Mouse (Mus musculus) small intestine, adult 2 months (tissue): ENCODE data around the gene Acvr1b. TPM values are rescaled to one million over a fixed set of nuclear protein-coding genes. Genes with fewer than 3 reads are reported as not detected.

Source experiments
- H3K27ac ChIP-seq: fragments of 200-500 bp; 2 replicates; pipeline ENCODE4 v1.5.1; 2012; ENCODE audit warnings: low read depth, low read length, control low read depth, inconsistent platforms; ENCODE audit not compliant: insufficient read depth
- H3K27me3 ChIP-seq: fragments of 200-500 bp; 2 replicates; pipeline ENCODE4 v1.6.1; 2012; ENCODE audit warnings: mild to moderate bottlenecking, moderate library complexity, low read length, inconsistent platforms; ENCODE audit not compliant: control insufficient read depth, insufficient read depth
- H3K36me3 ChIP-seq: fragments of 200-500 bp; 2 replicates; pipeline ENCODE4 v1.6.1; 2012; ENCODE audit warnings: mild to moderate bottlenecking, low read length, control low read depth, inconsistent platforms; ENCODE audit not compliant: control insufficient read depth, insufficient read depth
- H3K4me1 ChIP-seq: fragments of 200-500 bp; 2 replicates; pipeline ENCODE4 v1.6.1; 2012; ENCODE audit warnings: low read length, inconsistent platforms, mixed read lengths; ENCODE audit not compliant: control insufficient read depth, insufficient read depth, insufficient read length
- H3K4me3 ChIP-seq: fragments of 200-500 bp; 2 replicates; pipeline ENCODE4 v1.5.1; 2012; ENCODE audit warnings: low read depth, mild to moderate bottlenecking, control low read depth, inconsistent platforms, low read length, moderate library complexity
- CTCF ChIP-seq: fragments of 200-500 bp; IDR thresholded peaks from 2 replicates; pipeline ENCODE4 v1.5.1; 2012; ENCODE audit warnings: low read depth, mild to moderate bottlenecking, control low read depth, inconsistent platforms, low read length, moderate library complexity, mixed read lengths; ENCODE audit not compliant: insufficient replicate concordance, insufficient read length; ENCODE audit errors: extremely low read depth
- POLR2A ChIP-seq: fragments of 200-500 bp; IDR thresholded peaks from 2 replicates; pipeline ENCODE4 v1.6.1; 2012; ENCODE audit warnings: low read depth, mild to moderate bottlenecking, control low read depth, inconsistent platforms, low read length, moderate library complexity
- WGBS: fragments of 180-500 bp; shearing (Covaris S2); methylation state at CpG from one replicate; pipeline ENCODE4 v1.1.7; 2018; 5-methylcytosine and 5-hydroxymethylcytosine counted together
- polyA plus RNA-seq: library from polyadenylated mRNA; depleted of rRNA; stranded (reverse); fragments of >200 nt; gene quantifications from 2 replicates; pipeline ENCODE4 v1.2.3, GENCODE M21; 2012

The Acvr1b gene
- polyA plus RNA-seq, 1 experiment, result 46.0 TPM

DNA sequence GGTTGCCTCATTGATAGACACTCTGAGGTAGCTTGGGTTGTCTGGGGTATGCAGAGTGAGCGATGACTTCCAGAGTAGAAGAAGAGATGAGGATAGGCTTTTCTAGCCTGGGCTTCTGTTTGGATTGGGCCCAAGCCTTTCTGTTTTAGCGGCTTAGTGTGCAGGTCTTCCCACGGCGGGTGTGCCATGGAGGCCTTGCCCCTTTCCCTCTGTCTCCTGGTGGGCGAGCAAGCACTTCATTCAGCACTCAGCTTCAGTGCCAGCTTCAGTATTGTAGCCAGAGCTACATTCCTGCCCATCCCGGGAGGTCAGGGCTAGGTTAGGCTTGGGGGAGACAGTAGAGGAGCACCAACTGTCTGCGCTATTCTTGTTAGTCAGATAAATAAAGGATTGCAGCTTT, 18.8 kb downstream of the Acvr1b start:
- no peak for TF ChIP-seq POLR2A
- TF ChIP-seq CTCF, result no peak
- H3K27ac ChIP-seq, result no peak overlapping the region
- WGBS, result 82% methylated on average over 7 of the region's 7 CpGs
- peaks cover 20% of the 10 kb centered on the region for H3K4me1 ChIP-seq
- no peaks in the 10 kb centered on the region for H3K27me3 ChIP-seq
- no peak overlapping the region for H3K4me3 ChIP-seq
- peaks cover 30% of the 10 kb centered on the region for H3K36me3 ChIP-seq

DNA sequence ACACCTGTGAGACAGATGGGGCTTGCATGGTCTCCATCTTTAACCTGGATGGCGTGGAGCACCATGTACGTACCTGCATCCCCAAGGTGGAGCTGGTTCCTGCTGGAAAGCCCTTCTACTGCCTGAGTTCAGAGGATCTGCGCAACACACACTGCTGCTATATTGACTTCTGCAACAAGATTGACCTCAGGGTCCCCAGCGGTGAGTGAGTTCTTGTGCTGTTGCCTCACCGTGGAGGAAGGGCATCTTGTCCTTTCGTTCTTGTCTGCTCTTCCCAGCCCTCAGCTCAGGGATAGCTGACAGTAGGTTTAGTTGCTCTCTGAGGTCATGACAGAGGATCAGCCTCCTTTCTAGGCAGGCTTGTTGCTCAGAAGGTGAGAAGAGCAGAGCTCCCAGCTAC, 20.1 kb downstream of the Acvr1b start:
- WGBS, result 88% methylated on average over 6 of the region's 6 CpGs
- Histone ChIP-seq H3K36me3 (peaks cover 34% of the 10 kb centered on the region), H3K4me3 (no peak overlapping the region), H3K4me1 (peaks cover 22% of the 10 kb centered on the region), H3K27me3 (no peaks in the 10 kb centered on the region), H3K27ac (no peak overlapping the region)
- no peak for TF ChIP-seq CTCF
- no peak for TF ChIP-seq POLR2A

GRCm38 (mm10) chr15:101194951-101195823, 21.3 kb downstream of the Acvr1b start:
- 56% methylated on average over 16 of the region's 16 CpGs for WGBS
- peaks cover 41% of the 10 kb centered on the region for H3K36me3 ChIP-seq

DNA sequence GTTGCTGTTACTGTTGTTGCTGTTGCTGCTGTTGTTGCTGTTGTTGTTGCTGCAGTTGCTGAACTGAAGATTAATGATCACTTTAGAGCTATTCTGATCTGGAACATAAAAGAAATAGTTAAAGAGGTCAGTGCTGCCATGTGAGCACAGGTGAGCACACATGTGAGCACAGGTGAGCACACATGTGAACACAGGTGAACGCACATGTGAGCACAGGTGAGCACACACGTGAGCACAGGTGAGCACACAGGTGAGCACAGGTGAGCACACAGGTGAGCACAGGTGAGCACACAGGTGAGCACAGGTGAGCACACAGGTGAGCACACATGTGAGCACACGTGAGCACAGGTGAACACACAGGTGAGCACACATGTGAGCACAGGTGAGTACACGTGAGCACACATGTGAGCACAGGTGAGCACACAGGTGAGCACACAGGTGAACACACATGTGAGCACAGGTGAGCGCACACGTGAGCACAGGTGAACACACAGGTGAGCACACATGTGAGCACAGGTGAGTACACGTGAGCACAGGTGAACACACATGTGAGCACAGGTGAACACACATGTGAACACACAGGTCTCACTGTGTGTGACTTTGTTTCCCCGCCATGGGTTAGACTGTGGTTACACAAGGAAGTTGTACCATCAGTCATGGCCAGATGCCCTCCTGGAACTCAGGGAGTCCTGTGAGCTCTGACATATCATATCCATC, 22.4 kb downstream of the Acvr1b start:
- WGBS, result 95% methylated on average over 8 of the region's 8 CpGs
- Histone ChIP-seq H3K36me3 (peaks cover 52% of the 10 kb centered on the region), H3K27ac (no peak overlapping the region), H3K4me3 (no peak overlapping the region), H3K27me3 (no peaks in the 10 kb centered on the region), H3K4me1 (peaks cover 11% of the 10 kb centered on the region)
- TF ChIP-seq POLR2A (no peak), CTCF (no peak)

More at GRCm38 (mm10) chr15:101194951-101195823, 21.3 kb downstream of the Acvr1b start:
- Histone ChIP-seq H3K4me3 (no peak overlapping the region), H3K4me1 (peaks cover 16% of the 10 kb centered on the region), H3K27ac (peak overlapping the region; percentile 20; the same call in 1 of the 2 replicates), H3K27me3 (no peaks in the 10 kb centered on the region)
- TF ChIP-seq POLR2A (no peak), CTCF (no peak)

DNA sequence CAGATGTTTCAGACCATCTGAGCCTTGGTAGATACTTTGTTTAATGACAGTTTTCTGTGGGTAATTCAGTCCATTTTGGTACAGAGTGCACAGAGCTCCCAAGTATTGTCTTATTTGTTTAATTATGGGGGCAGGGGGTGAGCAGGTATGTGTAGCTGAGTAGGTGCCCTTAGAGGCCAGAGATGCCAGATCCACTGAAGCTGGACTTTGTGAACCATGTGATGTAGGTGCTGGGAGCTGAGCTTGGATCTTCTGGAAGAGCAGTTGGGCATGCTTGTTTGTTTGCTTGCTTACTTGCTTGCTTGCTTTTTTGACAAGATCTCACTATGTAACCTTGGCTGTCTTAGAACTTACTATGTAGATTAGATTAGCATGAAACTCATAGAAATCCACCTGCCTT, 23.1 kb downstream of the Acvr1b start:
- Histone ChIP-seq H3K36me3 (peaks cover 58% of the 10 kb centered on the region), H3K27ac (no peak overlapping the region), H3K4me3 (no peak overlapping the region), H3K4me1 (peaks cover 6% of the 10 kb centered on the region), H3K27me3 (no peaks in the 10 kb centered on the region)
- TF ChIP-seq CTCF, result no peak
- TF ChIP-seq POLR2A, result no peak

DNA sequence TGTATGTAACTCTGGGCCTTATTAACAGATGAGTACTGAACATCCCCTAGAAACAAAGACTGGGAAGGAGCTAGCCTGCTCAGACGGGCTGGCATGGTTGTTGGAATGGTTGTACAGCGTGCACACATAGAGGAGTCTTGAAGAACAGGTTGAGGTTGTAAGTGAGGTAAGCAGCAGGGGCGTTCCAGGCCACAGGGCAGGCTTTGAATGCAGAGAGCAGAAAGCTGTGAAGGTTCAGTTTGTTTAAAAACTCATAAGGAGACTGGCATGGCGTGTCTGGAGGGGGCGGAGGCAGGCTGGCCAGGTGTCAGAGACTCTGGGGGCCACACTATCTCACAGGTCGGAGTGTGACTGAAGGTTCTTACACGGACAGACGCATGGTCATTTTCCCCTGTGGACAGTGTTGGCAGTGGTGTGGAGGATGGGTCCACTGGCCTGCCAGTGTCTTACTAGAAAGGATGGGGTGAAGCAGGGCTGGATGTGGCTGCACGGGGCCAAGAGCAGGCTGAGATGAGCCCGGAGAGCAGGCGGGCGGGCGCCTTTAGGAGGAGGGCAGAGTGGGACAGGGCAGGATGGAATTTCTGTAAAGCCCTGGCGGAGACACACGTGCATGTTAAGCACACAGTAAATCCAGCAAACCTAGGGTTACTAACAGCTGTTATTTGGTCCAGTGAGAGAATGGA, 23.8 kb downstream of the Acvr1b start:
- 87% methylated on average over 15 of the region's 15 CpGs for WGBS
- Histone ChIP-seq H3K4me3 (no peak overlapping the region), H3K4me1 (peaks cover 6% of the 10 kb centered on the region), H3K27ac (no peak overlapping the region), H3K36me3 (peaks cover 64% of the 10 kb centered on the region), H3K27me3 (no peaks in the 10 kb centered on the region)
- no peak for TF ChIP-seq CTCF
- no peak for TF ChIP-seq POLR2A
